Mouse (Mus musculus): ENCODE measurements around the gene Mtmr1.
"Not testable (repeated sequence)": the region's sequence is repeated elsewhere in the genome, so short reads cannot be mapped to it uniquely, and the experiment has no call there.

Gene Mtmr1

GRCm38 (mm10) chrX:71364554-71364991, at the start of gene Mtmr1:
TSS of gene Mtmr1 (plus strand) at chrX:71364760.
- peak; percentile 72 for DNase-seq (ENCODE audit: low spot score)

DNA sequence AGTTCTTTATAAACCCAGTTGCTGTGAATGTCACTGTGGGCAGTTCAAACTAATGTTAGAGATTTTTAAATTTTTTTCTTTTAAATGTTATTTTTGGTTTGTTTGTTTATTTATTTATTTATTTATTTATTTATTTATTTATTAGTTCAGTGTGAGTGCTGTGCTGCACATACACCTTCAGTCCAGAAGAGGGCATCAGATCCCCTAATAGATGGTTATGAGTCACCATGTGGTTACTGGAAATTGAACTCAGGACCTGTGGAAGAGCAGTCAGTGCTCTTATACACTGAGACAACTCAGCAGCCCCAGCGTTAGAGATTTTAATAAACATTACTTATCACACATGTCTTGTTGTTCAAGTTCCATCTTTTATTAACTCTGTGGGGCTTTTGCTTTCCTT, 12.5 kb upstream of the Mtmr1 start:
- DNase-seq (ENCODE audit: low spot score) = no peak

GRCm38 (mm10) chrX:71355331-71355730, 9.2 kb upstream of the Mtmr1 start:
- no peak for DNase-seq (ENCODE audit: low spot score)

GRCm38 (mm10) chrX:71361793-71362192, 2.8 kb upstream of the Mtmr1 start:
- DNase-seq (ENCODE audit: low spot score) = not testable (repeated sequence)

- DNase-seq (ENCODE audit: low spot score) = no peak
Observed at GRCm38 (mm10) chrX:71364062-71364461, 498 bp upstream of the Mtmr1 start.

DNA sequence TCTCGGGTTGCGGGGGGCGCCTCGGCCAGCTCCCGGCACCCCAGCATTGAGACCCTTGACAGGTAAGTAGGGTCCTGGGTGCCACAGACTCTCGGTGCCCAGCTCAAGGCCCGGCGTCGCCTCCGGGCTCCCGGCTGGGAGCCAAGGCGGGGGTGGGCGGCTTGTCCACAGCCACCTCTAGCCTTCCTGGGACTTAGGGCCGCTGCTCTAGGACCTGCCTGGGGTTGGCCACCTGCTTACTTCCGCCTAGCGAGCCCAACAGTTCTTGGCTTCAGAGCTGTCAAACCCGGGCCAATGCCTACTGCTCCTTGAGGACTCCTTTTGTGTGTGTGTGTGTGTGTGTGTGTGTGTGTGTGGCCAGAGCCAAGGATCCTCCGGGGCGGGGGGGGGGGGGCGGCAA, 451 bp downstream of the Mtmr1 start:
- peak; percentile 1 for DNase-seq (ENCODE audit: low spot score)

- no peak for DNase-seq (ENCODE audit: low spot score)
Observed at GRCm38 (mm10) chrX:71365510-71365909, 950 bp downstream of the Mtmr1 start.

DNA sequence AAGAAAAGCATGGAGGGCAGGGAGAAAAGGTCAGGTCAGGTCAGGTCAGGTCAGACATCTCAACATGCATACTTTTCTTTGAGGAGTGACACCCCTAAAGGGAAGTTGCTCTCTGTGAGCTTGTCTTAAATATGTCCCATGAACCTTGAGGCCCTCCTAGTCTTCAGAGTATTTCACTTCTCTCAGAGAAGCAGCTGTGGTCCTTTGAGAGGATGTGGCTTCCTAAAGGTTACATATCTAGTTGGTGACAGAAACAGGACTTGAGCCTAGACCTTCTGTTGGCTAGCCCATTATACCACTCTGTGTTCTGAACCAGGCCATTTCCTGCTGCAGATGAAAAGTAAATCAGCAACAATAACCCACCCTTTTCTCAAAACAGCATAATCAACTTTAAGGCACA, 2.4 kb downstream of the Mtmr1 start:
- no peak for DNase-seq (ENCODE audit: low spot score)

GRCm38 (mm10) chrX:71376781-71377180, 12.2 kb downstream of the Mtmr1 start:
- no peak for DNase-seq (ENCODE audit: low spot score)

DNA sequence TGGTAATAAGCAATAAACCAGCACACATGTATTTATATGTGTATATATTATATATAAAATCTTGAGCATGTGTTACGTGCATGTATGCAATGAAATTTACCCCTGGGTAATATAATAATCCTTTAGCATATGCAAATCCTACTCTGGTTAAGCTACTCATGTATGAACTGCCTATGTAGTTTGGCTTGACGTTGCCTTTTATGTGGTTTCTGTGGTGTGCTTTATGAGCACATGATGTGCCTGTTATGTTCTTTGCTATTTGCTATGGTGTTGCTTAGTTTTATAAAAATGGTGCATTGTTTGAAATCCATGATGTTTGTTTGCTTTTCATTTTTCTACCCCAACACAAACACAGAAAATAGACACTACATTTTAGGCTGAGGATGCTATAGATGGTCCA, 13.9 kb downstream of the Mtmr1 start:
- no peak for DNase-seq (ENCODE audit: low spot score)

GRCm38 (mm10) chrX:71381571-71381970, 17.0 kb downstream of the Mtmr1 start:
- DNase-seq (ENCODE audit: low spot score) = no peak

- no peak for DNase-seq (ENCODE audit: low spot score)
Observed at GRCm38 (mm10) chrX:71396326-71396725, 31.8 kb downstream of the Mtmr1 start.

DNA sequence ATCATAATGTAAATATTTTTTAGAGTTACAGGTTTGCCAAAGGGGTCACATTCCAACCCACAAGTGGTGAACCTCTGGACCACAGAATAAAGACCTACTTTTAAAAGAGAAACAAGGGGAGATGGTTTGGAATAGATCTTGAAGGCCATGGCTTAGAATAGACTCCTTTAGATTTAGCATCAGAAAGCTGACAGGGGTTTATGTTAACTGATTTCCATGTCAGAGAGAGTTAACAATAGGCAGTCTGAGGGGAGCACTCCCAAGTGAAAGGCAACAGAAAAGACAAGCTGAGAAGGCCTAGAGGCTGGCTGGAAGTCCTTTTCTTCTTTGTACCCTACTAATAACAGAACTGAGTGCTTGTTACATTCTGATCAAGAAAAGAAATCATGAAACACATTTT, 41.7 kb downstream of the Mtmr1 start:
- no peak for DNase-seq (ENCODE audit: low spot score)

DNA sequence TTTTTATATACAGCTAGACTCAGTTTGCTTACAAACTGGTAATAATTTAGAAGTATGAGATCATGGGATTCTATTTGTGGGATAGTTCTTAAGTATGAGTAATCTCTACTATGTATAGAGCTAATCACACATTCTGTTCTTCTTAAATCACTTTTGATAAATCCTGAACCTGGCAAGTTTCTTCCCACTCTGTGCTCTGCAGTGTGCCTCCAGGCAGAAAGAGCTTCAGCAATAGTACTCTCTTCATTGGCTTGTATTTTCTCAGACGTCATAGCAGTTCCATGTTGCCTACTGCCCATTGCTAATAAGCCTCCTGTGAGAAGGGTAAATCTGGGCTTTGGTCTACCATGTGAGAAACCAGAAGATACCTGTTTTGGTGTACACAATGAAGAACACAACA, 43.8 kb downstream of the Mtmr1 start:
- DNase-seq (ENCODE audit: low spot score) = no peak

DNA sequence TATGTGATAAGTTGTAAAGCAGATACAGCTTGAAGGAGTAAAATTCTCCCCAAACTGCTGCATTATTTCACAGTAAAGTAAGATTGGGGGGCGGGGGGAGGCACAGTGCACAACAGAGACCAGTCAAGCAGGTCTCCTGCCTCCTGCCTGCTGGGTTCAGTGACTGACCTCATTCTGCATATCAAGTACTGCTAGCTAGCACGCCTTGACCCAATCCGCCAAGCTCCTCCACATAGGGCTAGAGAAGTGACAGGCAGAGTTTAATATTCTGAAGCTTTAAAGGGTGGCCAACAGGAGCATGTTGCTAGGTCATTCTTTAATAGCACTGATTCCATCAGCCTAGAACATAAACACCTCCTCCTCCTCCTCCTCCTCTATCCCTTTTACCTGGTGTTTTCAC, 48.2 kb downstream of the Mtmr1 start:
- DNase-seq (ENCODE audit: low spot score) = no peak

- DNase-seq (ENCODE audit: low spot score) = no peak
Observed at GRCm38 (mm10) chrX:71413616-71414015, 49.1 kb downstream of the Mtmr1 start.

GRCm38 (mm10) chrX:71424852-71425251, 60.3 kb downstream of the Mtmr1 start:
- DNase-seq (ENCODE audit: low spot score) = no peak

DNA sequence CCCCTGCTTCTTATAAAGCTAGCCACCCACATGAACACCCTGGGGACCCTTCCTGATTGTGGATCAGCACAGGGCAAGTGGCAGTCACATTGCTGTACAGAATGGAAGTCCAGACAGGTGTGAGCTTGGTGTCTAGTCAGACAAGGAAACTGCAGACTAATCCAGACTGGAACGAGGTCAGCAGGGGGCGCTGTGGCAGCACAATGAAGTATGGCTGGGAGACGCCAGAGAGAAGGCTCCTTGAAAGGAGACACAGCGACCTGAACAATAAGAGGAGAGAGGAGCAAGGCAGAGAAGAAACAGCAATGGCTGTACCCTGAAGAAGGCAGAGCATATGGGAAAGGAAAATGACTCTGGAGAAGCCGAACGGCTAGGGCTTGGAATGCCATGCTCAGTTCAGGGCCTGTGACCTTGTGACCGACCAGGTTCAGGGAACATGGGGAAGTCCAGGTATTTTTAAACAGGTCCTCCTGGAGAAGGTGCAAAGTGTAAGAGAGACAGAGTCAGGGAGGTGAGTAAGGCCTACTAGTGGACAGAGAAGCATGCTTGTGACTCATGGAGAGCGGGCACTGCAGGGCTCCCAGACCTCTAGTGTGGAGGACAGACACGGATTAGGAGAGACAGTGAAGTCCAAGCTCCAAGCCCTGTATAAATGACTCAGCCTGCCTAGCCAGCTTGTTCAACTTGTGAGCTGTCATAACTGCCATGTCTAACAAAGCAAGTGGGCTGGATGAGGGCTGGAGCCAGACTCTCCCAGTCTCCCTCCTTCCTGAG, 61.4 kb downstream of the Mtmr1 start:
- peak; percentile 23 for DNase-seq (ENCODE audit: low spot score)

GRCm38 (mm10) chrX:71427491-71427890, 62.9 kb downstream of the Mtmr1 start:
- DNase-seq (ENCODE audit: low spot score) = no peak

- DNase-seq (ENCODE audit: low spot score) = no peak
Observed at GRCm38 (mm10) chrX:71430900-71431299, 66.3 kb downstream of the Mtmr1 start.

- DNase-seq (ENCODE audit: low spot score) = no peak
Observed at GRCm38 (mm10) chrX:71434448-71434847, 69.9 kb downstream of the Mtmr1 start.

DNA sequence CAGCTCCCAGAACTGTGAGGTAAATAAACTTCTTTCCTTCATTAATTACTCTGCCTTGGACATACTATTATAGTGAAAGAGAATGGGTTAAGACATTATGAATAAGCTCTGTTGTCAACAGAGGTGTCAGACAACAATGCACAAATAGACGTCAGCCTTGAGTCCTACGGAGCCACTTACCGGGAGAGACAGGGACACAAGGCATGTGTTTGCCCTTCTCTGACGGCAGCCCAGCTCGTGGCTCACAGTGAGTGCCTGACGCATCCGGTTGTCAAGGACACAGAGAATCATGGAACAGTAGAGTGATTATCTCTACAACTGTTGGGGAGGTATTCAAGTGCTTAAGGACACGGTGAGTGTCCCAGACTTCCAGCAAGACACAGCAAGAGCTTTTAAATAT, 70.3 kb downstream of the Mtmr1 start:
- DNase-seq (ENCODE audit: low spot score) = peak; percentile 11

DNA sequence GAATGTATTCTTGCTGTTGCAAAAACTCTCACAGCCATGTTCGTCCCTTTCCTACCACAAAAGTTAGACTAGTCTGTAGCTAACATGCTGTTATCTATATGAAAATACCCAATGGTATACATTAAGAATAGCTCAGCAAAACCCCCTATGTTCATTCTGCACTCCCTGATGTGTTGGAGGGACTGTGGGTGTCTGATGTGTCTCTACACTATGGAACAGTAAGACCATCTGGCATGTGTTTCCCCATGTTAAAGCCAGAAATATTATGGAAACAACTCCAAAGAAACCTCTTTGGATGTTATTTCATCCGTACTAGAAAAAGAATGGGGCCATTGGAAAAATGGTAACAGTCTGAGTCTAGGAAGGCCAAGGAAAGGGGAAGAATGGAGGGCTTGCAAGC, 71.0 kb downstream of the Mtmr1 start:
- DNase-seq (ENCODE audit: low spot score) = no peak

- no peak for DNase-seq (ENCODE audit: low spot score)
Observed at GRCm38 (mm10) chrX:71439473-71439872, 74.9 kb downstream of the Mtmr1 start.

All from ovary, adult 18-20 months (tissue).